Mouse (Mus musculus) liver, embryonic 12.5 days (tissue): ENCODE results near the gene Mvd. TPM values are rescaled to one million over a fixed set of nuclear protein-coding genes. Genes with fewer than 3 reads are reported as not detected.

Source experiments
- ATAC-seq: fragments of 200-750 bp; cut with Nextera tagmentation; 2 replicates; pipeline ENCODE4 v1.8.0; 2017; ENCODE audit warnings: moderate number of reproducible peaks, mild to moderate bottlenecking, moderate library complexity
- H3K27ac ChIP-seq: fragments of 300-500 bp; sonication (generic); 2 replicates; pipeline ENCODE4 v1.5.1; 2016; ENCODE audit warnings: mild to moderate bottlenecking
- H3K27me3 ChIP-seq: fragments of 300-500 bp; sonication (generic); replicated peaks from 2 replicates; pipeline ENCODE4 v1.6.1; 2016; ENCODE audit warnings: mild to moderate bottlenecking, moderate library complexity
- H3K36me3 ChIP-seq: fragments of 300-500 bp; sonication (generic); 2 replicates; pipeline ENCODE4 v1.6.1; 2016; ENCODE audit warnings: mild to moderate bottlenecking, moderate library complexity
- H3K4me1 ChIP-seq: fragments of 300-500 bp; sonication (generic); 2 replicates; pipeline ENCODE4 v1.6.1; 2016
- H3K4me2 ChIP-seq: fragments of 300-500 bp; sonication (generic); 2 replicates; pipeline ENCODE4 v1.6.1; 2016; ENCODE audit warnings: mild to moderate bottlenecking, moderate library complexity
- H3K4me3 ChIP-seq: fragments of 300-500 bp; sonication (generic); 2 replicates; pipeline ENCODE4 v1.5.1; 2016; ENCODE audit warnings: mild to moderate bottlenecking, moderate library complexity
- H3K9ac ChIP-seq: fragments of 300-500 bp; sonication (generic); 2 replicates; pipeline ENCODE4 v1.6.1; 2016; ENCODE audit warnings: mild to moderate bottlenecking, moderate library complexity
- H3K9me3 ChIP-seq: fragments of 300-500 bp; sonication (generic); replicated peaks from 2 replicates; pipeline ENCODE4 v1.6.1; 2016; ENCODE audit warnings: mild to moderate bottlenecking, moderate library complexity
- WGBS: fragments of 180-500 bp; shearing (Covaris S2); methylation state at CpG from one replicate; pipeline ENCODE4 v1.1.7; 2016; ENCODE audit not compliant: insufficient replicate concordance; 5-methylcytosine and 5-hydroxymethylcytosine counted together
- polyA plus RNA-seq: library from polyadenylated mRNA; unstranded; fragments of >200 nt; fragmentation: Nextera tagmentation; extraction: Ambion mirVana; gene quantifications from 2 replicates; pipeline ENCODE4 v1.2.1, GENCODE M21; 2016

Gene Mvd
- polyA plus RNA-seq, 1 experiment from 2014 or later: 29.3 TPM

DNA sequence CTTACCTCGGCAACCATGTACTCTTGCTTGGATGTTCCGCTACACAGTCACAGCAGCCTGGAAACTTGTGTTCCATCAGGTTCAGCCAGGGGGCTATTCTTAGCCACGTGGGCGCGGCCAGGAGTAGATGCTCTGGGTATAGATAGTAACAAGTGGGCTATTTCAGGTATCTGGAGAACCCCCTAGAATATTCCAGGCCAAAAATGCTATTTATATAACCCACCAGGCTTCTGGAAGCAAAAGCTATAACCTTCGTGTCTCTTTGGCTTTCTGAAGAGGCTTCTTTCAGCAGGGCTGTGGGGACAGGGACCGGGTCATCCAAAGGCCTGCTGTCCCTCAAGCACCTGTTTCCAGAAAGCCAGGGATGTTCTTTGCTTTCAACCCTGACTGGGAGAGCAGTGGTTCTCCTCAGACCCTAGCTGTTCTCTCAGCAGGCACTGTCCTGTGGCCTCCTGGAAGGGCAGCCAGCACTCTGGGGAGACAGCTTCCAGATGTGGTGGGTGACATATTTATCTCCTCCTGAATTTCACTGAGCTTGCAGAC, 8.0 kb upstream of the Mvd start:
- Histone ChIP-seq H3K4me3 (no peak overlapping the region), H3K4me2 (no peak overlapping the region), H3K9ac (no peak overlapping the region), H3K9me3 (no peaks in the 10 kb centered on the region), H3K27ac (no peak overlapping the region), H3K27me3 (peaks cover 59% of the 10 kb centered on the region), H3K4me1 (0 out of 2 replicates have a peak, but pooled peaks cover 8% of the 10 kb centered on the region), H3K36me3 (no peaks in the 10 kb centered on the region)
- WGBS: 57% methylated on average over 7 of the region's 7 CpGs
- ATAC-seq: no peak

DNA sequence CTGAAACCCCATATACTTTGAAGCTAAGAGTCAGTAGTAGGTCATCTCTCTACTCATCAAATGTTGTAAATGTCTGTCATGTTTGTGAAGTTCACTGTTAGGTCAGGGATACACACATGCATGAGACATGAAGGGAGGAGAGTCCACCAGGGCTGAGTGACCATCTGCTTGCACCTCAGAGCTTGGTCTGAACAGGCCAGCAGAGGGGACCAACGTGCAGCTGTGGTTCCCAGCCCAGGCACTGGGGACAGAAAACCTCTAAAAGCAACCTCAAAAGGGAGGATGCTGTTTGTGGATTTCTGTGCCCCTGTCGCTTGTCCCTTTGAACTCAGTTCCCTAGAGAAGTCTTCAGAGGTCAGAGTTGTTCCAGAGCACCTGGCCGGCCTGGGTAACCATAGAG, 2.0 kb upstream of the Mvd start:
- no peaks in the 10 kb centered on the region for H3K9me3 ChIP-seq
- H3K27ac ChIP-seq: no peak overlapping the region
- peaks cover 29% of the 10 kb centered on the region for H3K4me1 ChIP-seq
- no peak overlapping the region for H3K4me3 ChIP-seq
- H3K4me2 ChIP-seq: no peak overlapping the region
- WGBS: 59% methylated on average over 3 of the region's 3 CpGs
- no peak for ATAC-seq
- H3K36me3 ChIP-seq: no peaks in the 10 kb centered on the region
- H3K27me3 ChIP-seq: peaks cover 32% of the 10 kb centered on the region
- no peak overlapping the region for H3K9ac ChIP-seq

DNA sequence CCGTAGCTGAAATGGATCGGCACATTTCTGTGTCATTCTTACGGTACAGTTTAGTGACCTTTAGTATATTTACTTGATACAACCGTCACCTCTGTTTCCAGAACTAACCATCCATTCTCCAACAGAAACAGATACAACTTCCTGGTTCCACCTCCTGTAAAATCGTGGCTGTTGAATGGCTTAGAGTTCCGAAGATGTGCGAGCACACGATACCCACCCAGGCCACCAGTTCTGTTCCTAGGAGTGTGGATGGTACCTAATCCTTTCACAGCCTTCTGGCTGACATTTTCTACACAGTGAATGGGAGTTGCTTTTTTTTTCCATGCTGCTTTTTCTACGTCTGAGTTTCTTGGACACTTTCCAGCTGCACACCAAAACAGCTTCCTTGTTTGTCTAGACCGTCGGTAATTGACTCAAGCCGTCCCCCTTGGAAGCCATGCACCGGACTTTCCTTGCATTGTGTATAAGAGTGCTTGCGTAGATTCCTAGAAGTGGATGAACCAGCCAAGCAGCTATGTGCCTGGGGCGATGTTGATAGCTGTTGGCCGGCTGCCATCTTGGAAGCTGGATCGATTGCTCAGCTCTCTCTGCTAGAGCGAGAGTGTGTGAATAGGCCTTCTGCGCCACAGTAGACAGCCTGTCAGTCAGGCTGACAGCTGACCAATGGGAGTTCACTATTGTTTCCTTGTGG, 981 bp upstream of the Mvd start:
- H3K36me3 ChIP-seq: peaks cover 7% of the 10 kb centered on the region
- H3K27ac ChIP-seq: peak overlapping the region; percentile 81
- peaks cover 28% of the 10 kb centered on the region for H3K27me3 ChIP-seq
- H3K4me3 ChIP-seq: peak overlapping the region; percentile 71
- no peak for ATAC-seq
- no peaks in the 10 kb centered on the region for H3K9me3 ChIP-seq
- 30% methylated on average over 19 of the region's 19 CpGs for WGBS
- peak overlapping the region; percentile 77 for H3K9ac ChIP-seq
- peaks cover 29% of the 10 kb centered on the region for H3K4me1 ChIP-seq
- H3K4me2 ChIP-seq: peak overlapping the region; percentile 95

DNA sequence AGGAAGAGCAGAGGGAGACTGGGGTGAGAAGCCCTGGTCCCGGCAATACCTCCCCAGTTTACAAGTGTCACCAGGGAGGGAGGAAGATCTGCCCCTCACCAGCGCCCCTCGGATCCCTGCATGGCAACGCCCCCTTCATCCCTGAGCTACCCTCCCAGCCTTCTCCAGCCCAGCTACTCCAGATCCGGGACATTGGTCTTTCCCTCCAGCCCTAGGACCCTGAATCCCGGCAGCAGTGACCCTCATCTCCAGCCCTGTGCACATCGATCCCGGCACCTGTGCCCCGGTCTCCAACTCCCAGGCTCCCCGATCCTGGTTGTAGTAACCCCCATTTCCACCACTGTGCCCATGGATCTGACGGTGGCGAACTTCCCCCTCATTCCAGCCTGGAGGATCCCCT, 441 bp downstream of the Mvd start:
- Histone ChIP-seq H3K27ac (peak overlapping the region; percentile 69), H3K4me2 (peak overlapping the region; percentile 95), H3K27me3 (peaks cover 17% of the 10 kb centered on the region), H3K9ac (peak overlapping the region; percentile 71), H3K4me1 (peaks cover 41% of the 10 kb centered on the region), H3K9me3 (no peaks in the 10 kb centered on the region), H3K36me3 (peaks cover 8% of the 10 kb centered on the region), H3K4me3 (peak overlapping the region; percentile 71)
- peak; percentile 0; the same call in 1 of the 2 replicates for ATAC-seq
- 2% methylated on average over 12 of the region's 12 CpGs for WGBS

DNA sequence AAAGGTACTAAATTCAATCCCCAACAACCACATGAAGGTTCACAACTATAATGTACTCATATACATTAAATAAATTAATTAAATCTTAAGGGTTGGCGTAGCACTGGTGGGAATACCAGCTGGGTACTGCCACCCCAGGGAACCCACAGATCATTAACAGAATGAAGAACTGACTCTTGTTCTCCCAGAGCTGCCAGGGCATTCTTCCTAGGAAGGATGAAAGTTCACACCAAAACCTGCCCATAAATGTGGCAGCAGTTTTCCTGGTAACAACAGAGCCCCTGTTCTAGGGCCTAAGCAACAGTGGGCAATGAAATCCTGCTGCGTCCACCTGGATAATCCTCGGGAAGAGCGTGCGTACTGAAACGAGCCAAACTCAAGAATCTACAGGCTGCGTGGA, 866 bp downstream of the Mvd start:
- no peaks in the 10 kb centered on the region for H3K9me3 ChIP-seq
- WGBS: 49% methylated on average over 7 of the region's 7 CpGs
- peaks cover 44% of the 10 kb centered on the region for H3K4me1 ChIP-seq
- peak overlapping the region; percentile 71 for H3K9ac ChIP-seq
- H3K27ac ChIP-seq: 0 out of 2 replicates have a peak overlapping the region, but pooled peaks have one; percentile 69
- peaks cover 13% of the 10 kb centered on the region; the same call in 1 of the 2 replicates for H3K27me3 ChIP-seq
- H3K4me2 ChIP-seq: peak overlapping the region; percentile 95
- peaks cover 10% of the 10 kb centered on the region for H3K36me3 ChIP-seq
- no peak for ATAC-seq
- H3K4me3 ChIP-seq: peak overlapping the region; percentile 71

DNA sequence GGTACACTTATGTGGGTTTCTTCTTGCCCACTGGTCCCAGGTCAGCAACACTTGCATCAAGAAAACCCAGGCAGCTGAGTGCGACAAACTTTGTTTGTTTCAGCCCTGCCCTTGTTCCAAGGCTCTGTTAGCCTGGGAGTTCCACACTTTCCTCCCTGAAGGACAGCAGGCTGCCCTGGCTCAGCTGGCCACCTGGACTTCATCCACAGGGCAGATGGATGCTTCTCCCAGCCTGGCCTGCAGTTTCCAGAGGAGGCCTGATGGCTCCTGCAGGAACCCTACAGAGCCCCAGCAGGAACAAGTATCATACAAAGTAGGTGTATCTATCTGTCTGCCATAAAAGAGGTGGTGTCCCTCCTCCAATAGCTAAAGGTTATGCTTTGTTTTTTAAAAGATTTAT, 1.9 kb downstream of the Mvd start:
- Histone ChIP-seq H3K4me1 (peaks cover 44% of the 10 kb centered on the region), H3K4me3 (no peak overlapping the region)
- 81% methylated on average over 1 of the region's 1 CpGs for WGBS

DNA sequence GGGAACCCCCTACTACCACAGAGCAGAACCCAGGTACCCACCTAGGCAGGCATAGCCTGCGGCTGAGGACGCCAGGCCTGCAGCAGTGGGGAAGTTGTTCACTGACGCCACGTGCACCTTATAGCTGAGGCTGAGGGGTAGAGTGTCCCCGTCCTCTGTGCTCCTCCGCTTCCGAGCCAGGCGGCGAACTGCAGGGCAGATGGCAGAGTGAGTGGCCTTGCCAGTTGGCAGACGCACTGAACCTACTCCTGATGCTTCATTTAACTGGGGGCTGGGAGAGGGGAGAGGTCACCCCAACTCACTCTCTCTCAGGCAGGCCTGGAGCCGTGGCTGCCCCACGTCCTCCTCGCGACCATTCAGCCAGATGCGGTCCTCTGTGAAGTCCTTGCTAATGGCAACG, 3.9 kb downstream of the Mvd start:
- WGBS: 89% methylated on average over 16 of the region's 16 CpGs
- H3K4me1 ChIP-seq: peaks cover 32% of the 10 kb centered on the region
- peaks cover 39% of the 10 kb centered on the region for H3K36me3 ChIP-seq

More for the DNA sequence above, 1.9 kb downstream of the Mvd start:
- H3K36me3 ChIP-seq: peaks cover 20% of the 10 kb centered on the region
- no peak for ATAC-seq
- H3K9me3 ChIP-seq: no peaks in the 10 kb centered on the region
- no peak overlapping the region for H3K9ac ChIP-seq
- no peak overlapping the region for H3K27ac ChIP-seq
- no peak overlapping the region for H3K4me2 ChIP-seq
- 0 out of 2 replicates have a peak, but pooled peaks cover 3% of the 10 kb centered on the region for H3K27me3 ChIP-seq

DNA sequence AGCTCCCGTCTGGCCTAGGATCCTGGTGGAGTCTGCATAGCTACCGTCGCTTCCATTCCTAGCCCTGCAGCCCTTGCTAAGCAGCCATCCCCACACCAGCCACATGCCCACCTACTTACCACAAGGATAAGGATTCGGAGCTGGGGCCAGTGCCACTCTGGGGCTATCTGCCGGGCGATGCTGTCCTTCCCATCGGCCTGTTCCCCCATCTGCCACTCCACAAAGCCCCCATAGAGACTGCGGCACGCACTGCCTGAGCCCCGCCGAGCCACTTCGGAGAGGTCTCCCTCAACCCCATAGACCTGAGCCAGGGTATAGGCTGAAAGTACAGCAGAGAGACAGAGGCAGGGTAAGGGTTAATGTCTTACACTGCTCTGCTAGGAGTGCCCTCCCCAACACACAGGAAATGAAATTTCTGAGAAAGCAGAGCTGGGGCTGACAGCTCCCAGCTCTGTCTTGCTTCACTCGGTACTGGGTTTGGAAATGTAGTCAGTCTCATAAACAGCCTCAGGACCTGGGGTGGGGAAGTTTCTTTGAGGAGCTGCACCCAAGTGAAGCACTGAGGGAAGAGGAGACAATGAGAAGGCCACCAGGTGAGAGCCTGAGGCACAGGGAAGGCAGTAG, 5.4 kb downstream of the Mvd start:
- 0 out of 2 replicates have a peak overlapping the region, but pooled peaks have one; percentile 20 for H3K9ac ChIP-seq
- H3K9me3 ChIP-seq: 0 out of 2 replicates have a peak, but pooled peaks cover 3% of the 10 kb centered on the region
- no peak overlapping the region for H3K4me2 ChIP-seq
- no peak overlapping the region for H3K4me3 ChIP-seq
- 0 out of 2 replicates have a peak overlapping the region, but pooled peaks have one; percentile 45 for H3K27ac ChIP-seq
- H3K36me3 ChIP-seq: peaks cover 48% of the 10 kb centered on the region
- ATAC-seq: no peak
- H3K4me1 ChIP-seq: peaks cover 33% of the 10 kb centered on the region
- 77% methylated on average over 13 of the region's 13 CpGs for WGBS
- H3K27me3 ChIP-seq: 0 out of 2 replicates have a peak, but pooled peaks cover 3% of the 10 kb centered on the region

More for the DNA sequence above, 3.9 kb downstream of the Mvd start:
- no peak overlapping the region for H3K9ac ChIP-seq
- 0 out of 2 replicates have a peak, but pooled peaks cover 3% of the 10 kb centered on the region for H3K9me3 ChIP-seq
- no peak for ATAC-seq
- H3K4me2 ChIP-seq: no peak overlapping the region
- H3K27me3 ChIP-seq: 0 out of 2 replicates have a peak, but pooled peaks cover 3% of the 10 kb centered on the region
- no peak overlapping the region for H3K27ac ChIP-seq
- H3K4me3 ChIP-seq: no peak overlapping the region

DNA sequence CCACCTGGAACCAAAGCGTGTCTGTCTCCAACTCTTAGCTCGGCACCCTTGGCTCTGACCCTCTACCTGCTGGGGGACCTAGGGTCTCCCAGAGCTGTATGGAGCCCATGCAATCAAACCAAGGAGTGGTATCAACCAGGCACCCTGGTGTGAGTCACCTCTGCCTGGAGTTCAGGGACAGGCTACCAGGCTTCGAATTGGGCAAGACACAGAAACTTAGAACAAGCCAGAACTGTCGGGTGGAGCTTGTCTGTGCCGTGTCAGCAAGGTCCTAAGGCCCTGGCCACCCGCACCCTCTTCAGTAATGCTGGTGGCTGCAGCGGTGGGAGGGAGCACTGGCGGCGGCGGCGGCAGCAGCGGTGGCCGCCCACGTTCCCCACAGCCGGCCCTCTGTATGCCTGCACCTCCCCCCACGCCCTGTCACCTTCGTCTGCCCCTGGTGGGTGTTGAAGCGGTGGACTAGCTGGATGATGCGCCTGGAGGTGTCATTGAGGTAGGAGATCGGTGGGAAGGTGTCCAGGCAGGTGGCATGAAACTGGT, 6.6 kb downstream of the Mvd start:
- 70% methylated on average over 20 of the region's 20 CpGs for WGBS
- H3K36me3 ChIP-seq: peaks cover 48% of the 10 kb centered on the region
- 0 out of 2 replicates have a peak, but pooled peaks cover 3% of the 10 kb centered on the region for H3K9me3 ChIP-seq
- peaks cover 37% of the 10 kb centered on the region for H3K4me1 ChIP-seq
- no peak overlapping the region for H3K4me2 ChIP-seq
- H3K27me3 ChIP-seq: peaks cover 3% of the 10 kb centered on the region; the same call in 1 of the 2 replicates
- H3K27ac ChIP-seq: 0 out of 2 replicates have a peak overlapping the region, but pooled peaks have one; percentile 5
- no peak overlapping the region for H3K9ac ChIP-seq
- H3K4me3 ChIP-seq: no peak overlapping the region
- no peak for ATAC-seq

DNA sequence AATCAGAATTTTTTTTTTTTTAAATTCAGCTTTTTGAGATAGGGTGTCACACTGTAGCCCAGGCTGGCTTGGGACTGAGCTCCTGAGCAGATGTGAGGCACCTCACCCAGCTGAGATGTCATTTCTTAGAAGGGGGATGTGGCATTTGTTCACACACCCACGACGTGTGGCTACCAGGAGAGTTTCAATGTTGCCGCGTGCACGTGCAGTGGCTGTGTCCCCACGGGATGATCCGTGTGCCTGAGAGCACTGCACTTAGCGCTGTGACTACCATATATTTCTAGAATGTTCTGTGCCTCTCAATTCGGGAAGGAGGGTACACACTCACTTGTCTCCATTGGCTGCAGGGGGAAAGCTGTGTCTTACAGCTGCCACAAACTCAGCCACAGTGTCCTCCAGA, 7.1 kb downstream of the Mvd start:
- peaks cover 42% of the 10 kb centered on the region for H3K4me1 ChIP-seq
- 85% methylated on average over 9 of the region's 9 CpGs for WGBS
- H3K9ac ChIP-seq: no peak overlapping the region
- 0 out of 2 replicates have a peak overlapping the region, but pooled peaks have one; percentile 5 for H3K27ac ChIP-seq
- peaks cover 3% of the 10 kb centered on the region; the same call in 1 of the 2 replicates for H3K27me3 ChIP-seq
- H3K4me2 ChIP-seq: no peak overlapping the region
- 0 out of 2 replicates have a peak, but pooled peaks cover 3% of the 10 kb centered on the region for H3K9me3 ChIP-seq
- no peak overlapping the region for H3K4me3 ChIP-seq
- peaks cover 48% of the 10 kb centered on the region for H3K36me3 ChIP-seq
- no peak for ATAC-seq

DNA sequence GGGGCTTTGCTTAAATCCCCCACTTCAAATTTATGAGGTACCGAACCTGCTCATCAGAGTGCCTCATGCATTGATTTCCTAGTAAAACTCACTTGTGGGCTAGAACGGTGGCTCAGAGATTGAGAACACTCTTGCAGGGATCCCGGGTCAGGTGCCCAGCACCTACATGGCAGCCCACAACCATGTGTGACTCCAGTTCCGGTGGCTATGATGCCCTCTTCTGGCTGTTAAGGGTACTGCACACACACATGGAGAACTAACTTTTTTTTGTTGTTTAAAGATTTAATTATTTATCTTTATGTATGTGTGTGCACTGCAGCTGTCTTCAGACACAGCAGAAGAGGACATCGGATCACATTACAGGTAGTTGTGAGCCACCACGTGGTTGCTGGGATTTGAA, 7.8 kb downstream of the Mvd start:
- no peak for ATAC-seq
- whole genome bisulfite sequencing: 80% methylated on average over 6 of the region's 6 CpGs
- H3K4me3 ChIP-seq: no peak overlapping the region
- peaks cover 48% of the 10 kb centered on the region for H3K36me3 ChIP-seq
- peaks cover 3% of the 10 kb centered on the region; the same call in 1 of the 2 replicates for H3K27me3 ChIP-seq
- H3K27ac ChIP-seq: no peak overlapping the region
- peaks cover 50% of the 10 kb centered on the region for H3K4me1 ChIP-seq
- H3K9me3 ChIP-seq: 0 out of 2 replicates have a peak, but pooled peaks cover 3% of the 10 kb centered on the region
- no peak overlapping the region for H3K9ac ChIP-seq
- H3K4me2 ChIP-seq: no peak overlapping the region
